Mouse (Mus musculus): ENCODE results near the gene Npffr2. TPM values are rescaled to one million over a fixed set of nuclear protein-coding genes. Genes with fewer than 3 reads are reported as not detected.

Npffr2 gene
- 0.02 TPM in 1 of 2 replicates, not detected in the other for polyA plus RNA-seq (2012; rRNA removed)

DNA sequence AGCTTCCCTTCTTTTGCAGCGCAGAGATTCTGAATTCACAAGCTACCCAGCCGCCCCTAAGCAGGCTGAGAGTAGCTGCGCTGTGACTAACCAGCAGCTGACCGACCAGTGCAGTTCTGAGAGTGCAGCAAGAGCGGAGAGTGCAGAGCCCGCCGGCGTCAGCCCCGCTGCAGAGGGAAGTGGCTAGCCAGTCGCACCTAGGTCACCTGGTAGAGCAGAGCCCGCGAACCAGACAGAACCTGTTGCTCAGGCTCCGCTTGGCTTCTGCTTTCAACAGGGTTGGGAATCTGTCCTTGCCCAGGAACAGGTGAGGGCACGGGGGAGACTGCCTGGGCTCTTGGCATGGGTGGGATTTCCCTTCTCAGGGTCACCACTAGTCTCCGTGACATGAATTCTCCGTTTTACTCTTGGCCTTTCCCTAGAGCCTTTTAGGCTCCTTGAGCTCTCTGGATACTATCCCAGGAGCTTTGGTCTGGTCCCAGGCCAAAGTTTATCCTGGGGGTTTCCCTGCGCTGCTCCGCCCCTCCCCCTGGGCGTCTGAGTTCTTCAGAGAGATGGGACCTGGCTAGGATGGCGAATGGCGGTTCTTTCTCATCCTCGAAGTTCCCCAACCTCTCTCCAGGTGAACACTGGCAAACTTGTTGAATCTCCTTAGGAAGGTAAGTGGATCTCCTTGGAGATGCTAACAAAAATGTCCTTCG lies at the start of gene Npffr2:
Npffr2 (plus strand) TSS at position 552 of the 701 bp plus-strand sequence.

Other genes with a start within 250 kb of the Npffr2 start
- 1,960 and 2,516 TPM in 2 replicates for gene Gc, start 69.5 kb upstream of the Npffr2 start, polyA plus RNA-seq (2012; rRNA removed)